Mouse (Mus musculus) liver, adult 2 months (tissue): ENCODE measurements around the gene Plcb1.

Experiments used
- CTCF ChIP-seq: fragments of 200-500 bp; IDR thresholded peaks from 2 replicates; pipeline ENCODE4 v1.5.1; 2011; ENCODE audit warnings: low read depth, low read length, control low read depth
- POLR2A ChIP-seq: fragments of 200-500 bp; IDR thresholded peaks from 2 replicates; pipeline ENCODE4 v1.6.1; 2011; ENCODE audit warnings: low read length, control low read depth; ENCODE audit not compliant: insufficient read depth; ENCODE audit errors: extremely low read depth

DNA sequence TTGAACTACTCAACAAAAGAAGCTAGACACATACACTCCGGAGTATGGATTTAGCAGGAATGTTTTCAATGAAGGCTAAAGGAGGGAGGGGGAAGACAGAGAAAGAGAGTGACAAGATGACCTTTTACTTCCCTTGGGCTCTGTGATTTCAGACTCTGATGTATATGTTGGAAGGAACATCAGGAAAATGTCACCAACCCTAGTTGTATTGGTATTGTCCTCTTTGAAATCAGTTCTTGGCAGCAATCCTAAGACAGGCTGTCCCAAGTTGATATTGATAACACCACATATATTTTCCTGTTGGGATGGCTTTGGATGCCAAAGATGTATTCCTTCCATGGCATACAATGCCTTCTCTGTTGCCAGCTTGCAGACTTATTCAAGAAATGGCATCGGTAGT lies 262.9 kb downstream of the Plcb1 start:
- TF ChIP-seq POLR2A (no peak), CTCF (no peak)
